7 mouse cellular contexts compared by ENCODE assay signal in the genomic region with DNA sequence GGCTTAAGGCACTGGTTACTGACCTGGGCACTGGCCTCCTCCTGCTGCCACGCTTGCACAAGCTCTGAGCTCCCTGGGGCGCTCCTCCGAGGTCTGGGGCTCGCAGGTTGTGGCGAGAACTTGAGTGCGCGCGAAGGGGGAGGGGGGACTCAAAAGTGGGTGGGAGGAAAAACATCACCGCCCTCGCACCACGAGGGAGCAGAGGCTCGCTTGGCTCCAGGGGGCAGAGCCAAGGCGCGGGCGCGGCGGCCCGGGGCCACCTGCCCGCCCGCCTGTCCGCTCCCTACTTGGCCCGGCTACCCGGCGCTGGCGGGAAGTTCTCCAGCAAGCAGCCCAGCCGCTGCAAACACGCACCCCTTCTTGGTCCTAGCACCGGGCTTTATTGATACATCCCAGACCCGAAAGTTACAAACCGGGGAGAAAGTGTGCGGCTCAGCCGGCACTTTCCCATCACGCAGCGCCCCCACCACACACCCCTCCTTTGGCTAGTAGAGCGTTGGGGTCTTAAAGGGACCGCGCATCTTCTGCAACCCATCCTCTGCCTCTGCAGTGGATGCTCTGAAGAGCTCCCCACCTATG. TPM values are rescaled to one million over a fixed set of nuclear protein-coding genes. Genes with fewer than 3 reads are reported as not detected.
DNase-seq lines count a peak whose midpoint lies in the region; ATAC-seq and TF ChIP-seq lines count a peak whose summit lies in the region.

Gene Chrdl1 (minus strand): TSS at position 472 of the 579 bp plus-strand sequence.

- H3K27ac ChIP-seq in CH12.LX (ENCODE audit: insufficient read depth, low read depth), result no peak within 1 kb of the TSS
- H3K27ac ChIP-seq in ES-Bruce4 (ENCODE audit: insufficient read depth, low read length), result no peak within 1 kb of the TSS
- H3K27ac ChIP-seq in forebrain, embryonic 13.5 days, result no peak within 1 kb of the TSS
- H3K27ac ChIP-seq in hindbrain, embryonic 14.5 days, result no peak within 1 kb of the TSS
- no peak within 1 kb of the TSS for H3K27ac ChIP-seq in limb, embryonic 13.5 days
- H3K27ac ChIP-seq in midbrain, embryonic 15.5 days, result no peak within 1 kb of the TSS

- no peaks in the 10 kb centered on the region for H3K27me3 ChIP-seq in CH12.LX (replicated peaks)
- H3K27me3 ChIP-seq in ES-Bruce4 (ENCODE audit: control insufficient read depth, insufficient read depth, low read length, poor library complexity, severe bottlenecking), result no peaks in the 10 kb centered on the region; the same call in 1 of the 2 replicates
- peaks cover 41% of the 10 kb centered on the region; the same call in 1 of the 2 replicates for H3K27me3 ChIP-seq in forebrain, embryonic 13.5 days
- peaks cover 33% of the 10 kb centered on the region for H3K27me3 ChIP-seq in hindbrain, embryonic 14.5 days (ENCODE audit: control insufficient read depth, insufficient read depth, low read length)
- peaks cover 47% of the 10 kb centered on the region for H3K27me3 ChIP-seq in limb, embryonic 13.5 days
- H3K27me3 ChIP-seq in midbrain, embryonic 15.5 days (replicated peaks), result peaks cover 25% of the 10 kb centered on the region

- no peaks in the 10 kb centered on the region for H3K9me3 ChIP-seq in CH12.LX (replicated peaks; ENCODE audit: low read length)
- H3K9me3 ChIP-seq in ES-Bruce4 (replicated peaks; ENCODE audit: control insufficient read depth, insufficient read depth, low read length, poor library complexity, severe bottlenecking), result no peaks in the 10 kb centered on the region
- no peaks in the 10 kb centered on the region for H3K9me3 ChIP-seq in forebrain, embryonic 13.5 days (replicated peaks)
- no peaks in the 10 kb centered on the region for H3K9me3 ChIP-seq in hindbrain, embryonic 14.5 days (ENCODE audit: control insufficient read depth, low read length)
- H3K9me3 ChIP-seq in limb, embryonic 13.5 days, result no peaks in the 10 kb centered on the region
- H3K9me3 ChIP-seq in midbrain, embryonic 15.5 days, result no peaks in the 10 kb centered on the region

- H3K4me2 ChIP-seq in CH12.LX (ENCODE audit: insufficient read depth, low read depth, poor library complexity, severe bottlenecking), result peak within 1 kb of the TSS; percentile 82
- H3K4me2 ChIP-seq in forebrain, embryonic 13.5 days, result peak within 1 kb of the TSS; percentile 59
- peak within 1 kb of the TSS; percentile 61 for H3K4me2 ChIP-seq in hindbrain, embryonic 14.5 days (replicated peaks)
- peak within 1 kb of the TSS; percentile 64 for H3K4me2 ChIP-seq in limb, embryonic 13.5 days (replicated peaks)
- H3K4me2 ChIP-seq in midbrain, embryonic 15.5 days, result peak within 1 kb of the TSS; percentile 71

- TF ChIP-seq CTCF in CH12.LX (conservative IDR thresholded peaks at IDR 0.05 in 1 of 2, IDR thresholded peaks at IDR 0.05 in 1 of 2; ENCODE audit: low read depth in 2 of 2, low read length in 2 of 2) (no peak), ES-Bruce4 (IDR thresholded peaks at IDR 0.05; ENCODE audit: low read depth, low read length) (no peak)

- dilution Hi-C loops in CH12.LX (cut with MboI; ENCODE audit: extremely low pct_ligation_motif_present, extremely low pct_unique_long_range_greater_than_20kb, low sequenced_read_pairs), result no loop called here

- TF ChIP-seq POLR2A in CH12.LX (IDR thresholded peaks at IDR 0.05; ENCODE audit: low read depth, low read length) (no peak), ES-Bruce4 (IDR thresholded peaks at IDR 0.05; ENCODE audit: insufficient read depth, low read length) (no peak)

- H3K4me1 ChIP-seq in CH12.LX (ENCODE audit: control insufficient read depth in 1 of 2, insufficient read depth in 2 of 2) (no peaks in the 10 kb centered on the region), ES-Bruce4 (ENCODE audit: control insufficient read depth, insufficient read depth, low read length) (no peaks in the 10 kb centered on the region)
- H3K4me1 ChIP-seq in forebrain, embryonic 13.5 days, result no peaks in the 10 kb centered on the region
- no peaks in the 10 kb centered on the region for H3K4me1 ChIP-seq in hindbrain, embryonic 14.5 days (replicated peaks; ENCODE audit: control insufficient read depth, insufficient read depth, low read length)
- H3K4me1 ChIP-seq in limb, embryonic 13.5 days, result no peaks in the 10 kb centered on the region
- no peaks in the 10 kb centered on the region for H3K4me1 ChIP-seq in midbrain, embryonic 15.5 days

- peak; percentile 65; the same call in 1 of the 2 replicates for ATAC-seq in forebrain, embryonic 13.5 days
- peak; percentile 53; the same call in 1 of the 2 replicates for ATAC-seq in hindbrain, embryonic 14.5 days (ENCODE audit: low FRiP score)
- peak; percentile 48 for ATAC-seq in limb, embryonic 13.5 days (ENCODE audit: low FRiP score, low read depth)
- peak; percentile 37 for ATAC-seq in midbrain, embryonic 15.5 days (replicated peaks)

- WGBS in forebrain, embryonic 13.5 days, result 22% methylated on average over 37 of the region's 37 CpGs
- 17% methylated on average over 27 of the region's 37 CpGs for WGBS in hindbrain, embryonic 14.5 days
- WGBS in limb, embryonic 13.5 days, result 15% methylated on average over 32 of the region's 37 CpGs
- WGBS in midbrain, embryonic 15.5 days, result 26% methylated on average over 35 of the region's 37 CpGs

- H3K79me2 ChIP-seq in CH12.LX (replicated peaks; ENCODE audit: control insufficient read depth, extremely low read depth, insufficient read depth, poor library complexity, severe bottlenecking), result no peaks in the 10 kb centered on the region

- TF ChIP-seq RAD21 in CH12.LX (IDR thresholded peaks at IDR 0.05; ENCODE audit: low read depth, low read length), result no peak

- peak within 1 kb of the TSS in 2 of 3 experiments; percentile 37 to 38 for H3K4me3 ChIP-seq in CH12.LX (replicated peaks in 1 of 3; ENCODE audit: low read depth in 2 of 3, low read length in 2 of 3, poor library complexity in 1 of 3)
- H3K4me3 ChIP-seq in ES-Bruce4 (ENCODE audit: low read depth, low read length), result peak within 1 kb of the TSS; percentile 83
- peak within 1 kb of the TSS; percentile 47 for H3K4me3 ChIP-seq in forebrain, embryonic 13.5 days
- peak within 1 kb of the TSS; percentile 43 for H3K4me3 ChIP-seq in hindbrain, embryonic 14.5 days (replicated peaks; ENCODE audit: low read length)
- peak within 1 kb of the TSS; percentile 49 for H3K4me3 ChIP-seq in limb, embryonic 13.5 days
- H3K4me3 ChIP-seq in midbrain, embryonic 15.5 days, result peak within 1 kb of the TSS; percentile 42

- H3K9ac ChIP-seq in CH12.LX (ENCODE audit: insufficient read depth, low read depth) (no peak within 1 kb of the TSS), ES-Bruce4 (ENCODE audit: low read depth, poor library complexity, severe bottlenecking) (peak within 1 kb of the TSS; percentile 48; the same call in 1 of the 2 replicates)
- H3K9ac ChIP-seq in forebrain, embryonic 13.5 days, result peak within 1 kb of the TSS; percentile 43
- peak within 1 kb of the TSS; percentile 40; the same call in 1 of the 2 replicates for H3K9ac ChIP-seq in hindbrain, embryonic 14.5 days
- peak within 1 kb of the TSS; percentile 51 for H3K9ac ChIP-seq in limb, embryonic 13.5 days
- no peak within 1 kb of the TSS for H3K9ac ChIP-seq in midbrain, embryonic 15.5 days

- in situ Hi-C loops in CH12.LX (cut with MboI; ENCODE audit: low pct_ligation_motif_present, low pct_unique_long_range_greater_than_20kb, low sequenced_read_pairs), result no loop called here

- DNase-seq in CH12.LX (ENCODE audit: extremely low read depth), result no peak
- no peak for DNase-seq in hindbrain, embryonic 14.5 days (ENCODE audit: low spot score)
- DNase-seq in B cell, adult 2 months, result no peak

- TF ChIP-seq EP300 in CH12.LX (IDR thresholded peaks at IDR 0.05; ENCODE audit: low read length) (no peak), ES-Bruce4 (IDR thresholded peaks at IDR 0.05; ENCODE audit: insufficient read depth, low read depth, low read length) (no peak)

- no peaks in the 10 kb centered on the region for H3K36me3 ChIP-seq in CH12.LX (replicated peaks in 1 of 2; ENCODE audit: control insufficient read depth in 1 of 2, insufficient read depth in 1 of 2, low read length in 1 of 2)
- no peaks in the 10 kb centered on the region for H3K36me3 ChIP-seq in ES-Bruce4 (ENCODE audit: control insufficient read depth, insufficient read depth, low read length, poor library complexity, severe bottlenecking)
- no peaks in the 10 kb centered on the region for H3K36me3 ChIP-seq in forebrain, embryonic 13.5 days (ENCODE audit: poor library complexity, severe bottlenecking)
- no peaks in the 10 kb centered on the region for H3K36me3 ChIP-seq in hindbrain, embryonic 14.5 days (replicated peaks; ENCODE audit: control insufficient read depth, insufficient read depth)
- no peaks in the 10 kb centered on the region for H3K36me3 ChIP-seq in limb, embryonic 13.5 days
- no peaks in the 10 kb centered on the region for H3K36me3 ChIP-seq in midbrain, embryonic 15.5 days (replicated peaks)

TF ChIP-seq in CH12.LX, 34 proteins besides CTCF, POLR2A, EP300 and RAD21 (continues in another document):
- no peak for TF ChIP-seq ZC3H11A (IDR thresholded peaks at IDR 0.05; ENCODE audit: low read depth, low read length)
- no peak for TF ChIP-seq E2F4 (IDR thresholded peaks at IDR 0.05; ENCODE audit: insufficient replicate concordance, low read depth, low read length)
- no peak for TF ChIP-seq HCFC1 (IDR thresholded peaks at IDR 0.05; ENCODE audit: low read depth, low read length)
- no peak for TF ChIP-seq UBTF (IDR thresholded peaks at IDR 0.05; ENCODE audit: low read depth, low read length)
- no peak for TF ChIP-seq MAZ (IDR thresholded peaks at IDR 0.05; ENCODE audit: low read depth, low read length)
- TF ChIP-seq ETS1 (conservative IDR thresholded peaks at IDR 0.05; ENCODE audit: low read depth, low read length), result no peak
- no peak for TF ChIP-seq MXI1 (IDR thresholded peaks at IDR 0.05; ENCODE audit: low read depth, low read length)
- no peak for TF ChIP-seq GABPA (IDR thresholded peaks at IDR 0.05; ENCODE audit: insufficient replicate concordance, low read depth, low read length)
- no peak for TF ChIP-seq TCF12 (IDR thresholded peaks at IDR 0.05; ENCODE audit: low read depth, low read length)
- TF ChIP-seq NELFE (IDR thresholded peaks at IDR 0.05; ENCODE audit: low read depth, low read length), result no peak
- TF ChIP-seq TBP (conservative IDR thresholded peaks at IDR 0.05; ENCODE audit: low read depth, low read length), result no peak
- no peak for TF ChIP-seq USF2 (conservative IDR thresholded peaks at IDR 0.05; ENCODE audit: low read depth, low read length)
- no peak for TF ChIP-seq JUN (IDR thresholded peaks at IDR 0.05; ENCODE audit: insufficient read depth, low read depth, low read length)

RNA-seq across cellular contexts. Expression of gene Chrdl1, which starts in this region (rescaled TPM):
- total RNA-seq in CH12.LX (2012; rRNA removed) (6.6 and 16.1 TPM in 2 replicates), CH12.LX (2014; rRNA removed) (0.71 and 0.99 TPM in 2 replicates)
- polyA plus RNA-seq in CH12.LX (2012; ENCODE audit: insufficient read length, low read depth) (0.21 and 0.42 TPM in 2 replicates), ES-Bruce4 (2011; ENCODE audit: insufficient read depth, insufficient read length, low read depth, missing spikeins) (0.39 TPM in 1 of 2 replicates, not detected in the other)
- 2.1 and 2.4 TPM in 2 replicates for polyA plus RNA-seq in forebrain, embryonic 13.5 days (2015; fragmentation: Nextera tagmentation; extraction: Ambion mirVana)
- 3.1 and 4.3 TPM in 2 replicates for polyA plus RNA-seq in hindbrain, embryonic 14.5 days (2014; fragmentation: Nextera tagmentation; extraction: Ambion mirVana)
- 15.5 and 20.0 TPM in 2 replicates for polyA plus RNA-seq in limb, embryonic 13.5 days (2015; fragmentation: Nextera tagmentation; extraction: Ambion mirVana)
- polyA plus RNA-seq in midbrain, embryonic 15.5 days (2015; fragmentation: Nextera tagmentation; extraction: Ambion mirVana), result 4.0 and 4.7 TPM in 2 replicates

Comparison
In these comparisons a context has a peak if more than half of its experiments do, and no peak if none do; other contexts are left out.
1. H3K9ac ChIP-seq: peak in ES-Bruce4 (single experiment), forebrain, embryonic 13.5 days (single experiment), hindbrain, embryonic 14.5 days (single experiment) and limb, embryonic 13.5 days (single experiment); none in CH12.LX (single experiment) and midbrain, embryonic 15.5 days (single experiment).
2. Peak in every context shown above with its lines, with median percentiles within 50 percentile points of each other: H3K4me2 ChIP-seq, H3K4me3 ChIP-seq and ATAC-seq.